Mouse (Mus musculus) urinary bladder, adult 18-20 months (tissue): ENCODE results near the gene Cfap161.

Source experiments
- DNase-seq, 2 experiments: peaks; one replicate each; pipeline ENCODE4 v3.0.0; 2022; ENCODE audit warnings: low spot score in 2 of 2, mixed read lengths in 2 of 2

Cfap161 gene

GRCm38 (mm10) chr7:83739680-83740310 lies 54.9 kb downstream of the Cfap161 start:
- DNase-seq, result no peak

- DNase-seq, result no peak
These were observed 55.8 kb downstream of the Cfap161 start for GRCm38 (mm10) chr7:83738623-83739462.

GRCm38 (mm10) chr7:83737914-83738490 lies 56.7 kb downstream of the Cfap161 start:
- DNase-seq, result no peak

DNA sequence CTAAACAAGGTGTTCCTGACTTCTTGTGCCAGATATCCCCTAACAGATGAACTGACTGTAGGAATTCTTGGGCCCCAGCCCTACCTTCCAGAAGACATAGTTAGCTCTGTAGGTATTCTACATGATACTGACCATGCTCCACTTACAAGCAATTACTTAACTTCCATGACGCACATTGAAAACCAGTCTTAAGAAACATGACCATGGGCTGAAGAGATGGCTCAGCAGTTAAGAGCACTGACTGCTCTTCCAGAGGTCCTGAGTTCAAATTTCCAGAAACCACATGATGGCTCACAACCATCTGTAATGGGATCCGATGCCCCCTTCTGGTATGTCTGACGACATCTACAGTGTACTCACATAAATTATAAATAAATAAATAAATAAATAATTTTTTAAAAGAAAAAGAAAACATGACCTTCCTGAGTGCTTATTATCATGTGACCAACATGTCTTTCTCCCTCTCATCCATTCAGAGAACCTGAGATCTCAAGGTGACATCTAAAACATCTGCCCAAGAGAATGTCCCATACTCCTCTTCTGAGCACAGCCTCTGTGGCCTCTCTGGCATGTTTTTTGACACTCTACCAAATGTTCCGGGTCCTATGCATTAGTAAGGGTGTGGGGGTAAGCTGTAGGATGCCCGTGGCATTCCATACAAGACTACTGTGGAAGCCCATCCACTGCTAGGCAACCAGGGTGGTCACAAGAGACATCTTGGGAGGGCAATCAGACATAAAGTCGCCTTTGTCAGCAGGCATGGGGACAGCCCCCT lies 58.2 kb downstream of the Cfap161 start:
- no peak for DNase-seq

- no peak for DNase-seq
These were observed 59.4 kb downstream of the Cfap161 start for GRCm38 (mm10) chr7:83735108-83735781.

DNA sequence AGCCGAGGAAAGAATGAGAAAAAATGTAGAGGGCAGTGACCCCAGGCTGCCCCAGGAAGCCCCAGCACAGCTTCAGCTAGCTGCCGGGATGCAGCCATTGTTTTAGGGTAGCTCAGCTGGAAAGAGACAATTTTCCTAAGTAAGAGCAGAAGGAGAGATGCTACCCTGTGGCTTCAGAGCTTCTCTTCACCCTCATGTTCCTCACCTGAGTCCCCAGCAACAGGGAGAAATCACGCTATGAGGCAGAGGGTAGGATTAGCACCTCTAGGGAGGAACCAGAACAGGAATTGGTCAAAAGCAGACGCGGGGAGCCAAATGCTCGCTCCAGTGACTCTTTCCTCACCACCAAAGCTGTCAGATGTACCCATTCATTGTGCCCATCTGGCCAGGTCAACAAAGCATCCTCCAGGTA lies 60.0 kb downstream of the Cfap161 start:
- DNase-seq, result no peak

- no peak for DNase-seq
These were observed 60.4 kb downstream of the Cfap161 start for GRCm38 (mm10) chr7:83734246-83734645.

GRCm38 (mm10) chr7:83732781-83733180 lies 61.9 kb downstream of the Cfap161 start:
- no peak for DNase-seq

DNA sequence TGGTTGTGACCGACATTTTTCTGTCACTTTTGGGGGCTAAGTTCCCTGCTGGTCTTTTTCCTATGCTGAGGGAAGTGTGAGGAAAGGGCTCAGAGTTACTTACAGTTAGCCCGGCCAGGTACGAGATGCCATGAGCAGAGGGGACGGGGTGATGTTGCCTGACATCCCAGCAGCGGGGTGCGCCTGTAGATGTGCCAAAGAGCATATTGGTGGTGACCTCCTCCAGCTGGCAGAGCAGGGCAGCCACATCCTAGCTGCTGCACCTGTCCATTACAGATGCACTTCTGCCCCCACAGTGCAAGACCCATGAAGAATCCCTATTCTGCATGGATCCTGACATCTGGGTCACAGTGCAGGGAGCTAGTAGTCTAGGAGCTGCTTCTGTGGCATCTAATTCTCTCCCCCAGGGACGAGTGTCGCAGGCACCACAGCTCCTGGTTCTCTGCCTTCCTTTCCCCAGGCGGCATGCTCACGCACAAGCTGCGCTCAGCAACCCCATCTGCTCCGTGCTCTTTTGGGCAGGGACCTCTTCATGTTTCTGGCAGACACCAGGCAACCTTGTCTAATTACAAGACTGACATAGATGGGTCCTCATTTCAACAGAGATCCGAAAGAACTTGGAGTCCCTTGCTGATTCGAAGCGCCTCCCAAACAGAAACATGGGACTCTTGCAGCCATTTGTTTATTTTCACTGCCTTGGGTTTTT lies 62.6 kb downstream of the Cfap161 start:
- no peak for DNase-seq

- no peak for DNase-seq
These were observed 63.4 kb downstream of the Cfap161 start for GRCm38 (mm10) chr7:83731297-83731696.

- DNase-seq, result no peak
These were observed 67.6 kb downstream of the Cfap161 start for GRCm38 (mm10) chr7:83726936-83727632.

GRCm38 (mm10) chr7:83725801-83726200 lies 68.9 kb downstream of the Cfap161 start:
- DNase-seq, result no peak

DNA sequence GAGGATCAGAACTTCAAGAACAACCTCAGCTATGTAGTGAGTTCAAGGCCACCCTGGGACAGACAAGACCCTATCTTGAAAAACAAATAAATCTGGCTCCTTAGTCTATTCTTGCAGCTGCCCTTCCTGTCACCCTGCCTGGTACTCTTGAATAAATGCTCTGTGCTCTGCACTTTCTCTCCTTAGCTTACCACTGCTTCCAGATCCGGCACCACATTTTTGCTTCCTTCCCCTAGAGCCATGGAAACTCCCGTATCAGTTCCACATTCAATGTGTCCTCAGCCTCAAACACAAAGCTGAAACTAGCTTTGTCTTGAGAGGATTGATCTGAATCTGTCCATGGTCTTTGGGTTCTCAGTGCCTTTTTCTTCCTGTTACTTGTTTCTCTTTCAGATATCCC lies 70.1 kb downstream of the Cfap161 start:
- no peak for DNase-seq
